Mouse (Mus musculus): ENCODE data around the gene Ptgr1.

- TF ChIP-seq CTCF (IDR thresholded peaks at IDR 0.05; ENCODE audit: control insufficient read depth, insufficient read depth, low read length) (no peak), POLR2A (IDR thresholded peaks at IDR 0.05; ENCODE audit: borderline replicate concordance, control insufficient read depth, low read depth, low read length) (no peak)
These were observed 11.8 kb upstream of the Ptgr1 start for GRCm38 (mm10) chr4:58998688-58999087.
